Mouse (Mus musculus): Measurements from ENCODE around the gene Hikeshi.

- TF ChIP-seq CTCF (IDR thresholded peaks at IDR 0.05; ENCODE audit: extremely low read depth, insufficient read length, insufficient replicate concordance, low read depth, low read length) (no peak), POLR2A (IDR thresholded peaks at IDR 0.05; ENCODE audit: low read depth, low read length) (no peak)
Observed at GRCm38 (mm10) chr7:89908421-89908820, 32.6 kb downstream of the Hikeshi start.
